Mouse (Mus musculus): ENCODE results near the gene Actn4. TPM values are rescaled to one million over a fixed set of nuclear protein-coding genes. Genes with fewer than 3 reads are reported as not detected.
A peak's percentile ranks its signal among the peaks of the same experiment; 100 is the strongest.

Gene Actn4
- 101 and 128 TPM in 2 replicates for polyA plus RNA-seq (2014; fragmentation: Nextera tagmentation; extraction: Ambion mirVana)

DNA sequence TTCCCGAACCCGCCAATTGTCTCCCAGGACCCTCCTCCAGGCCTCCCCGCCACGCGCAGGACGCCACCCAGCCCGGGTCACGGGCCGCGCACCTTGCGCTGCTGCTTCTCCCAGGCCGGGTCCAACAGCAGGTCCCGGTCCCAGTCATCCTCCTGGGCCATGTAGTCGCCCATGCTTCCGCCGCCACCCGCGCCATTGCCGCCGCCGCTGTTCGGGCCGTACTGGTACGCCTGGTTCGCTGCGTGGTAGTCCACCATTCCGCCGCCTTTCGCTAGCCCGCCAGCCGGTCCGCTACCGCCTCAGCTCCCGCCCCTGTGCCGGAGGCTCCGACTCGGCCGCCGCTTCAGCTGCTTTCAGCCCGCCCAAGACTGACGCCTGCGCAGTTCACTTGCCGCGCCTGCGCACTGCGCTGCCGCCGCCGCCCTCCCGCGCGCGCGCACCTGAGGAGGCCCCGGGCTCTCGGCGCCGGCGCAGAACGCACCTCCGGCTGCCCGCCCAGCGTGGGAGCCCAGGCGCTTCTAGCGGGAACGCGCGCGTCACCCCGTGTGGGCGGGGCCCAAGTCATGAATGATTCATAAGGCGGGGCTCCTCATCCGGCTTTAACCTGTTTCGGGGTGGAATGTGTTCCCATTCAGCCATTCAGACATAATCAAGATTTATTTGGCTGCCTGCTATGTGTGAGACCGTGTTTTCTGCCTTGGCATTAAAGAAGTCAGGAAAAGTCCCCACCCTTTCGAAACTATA is at the start of gene Actn4:
Actn4 (minus strand) TSS at position 414 of the 744 bp plus-strand sequence.
- Histone ChIP-seq H3K4me2 (ENCODE audit: low read length) (peak within 1 kb of the TSS; percentile 83), H3K9me3 (replicated peaks; ENCODE audit: control insufficient read depth, low read length) (no peaks in the 10 kb centered on the region), H3K4me1 (ENCODE audit: control insufficient read depth, insufficient read depth, low read length) (peaks cover 32% of the 10 kb centered on the region), H3K27me3 (replicated peaks; ENCODE audit: control insufficient read depth, insufficient read depth, low read length) (no peaks in the 10 kb centered on the region), H3K27ac (ENCODE audit: low read depth, low read length) (peak within 1 kb of the TSS; percentile 82), H3K4me3 (ENCODE audit: low read depth, low read length) (peak within 1 kb of the TSS; percentile 95), H3K9ac (ENCODE audit: low read length) (peak within 1 kb of the TSS; percentile 95), H3K36me3 (ENCODE audit: control insufficient read depth, insufficient read depth, low read length) (no peaks in the 10 kb centered on the region)
- ATAC-seq (peak; percentile 95), DNase-seq (ENCODE audit: low spot score) (peak; percentile 99)
- under 1% methylated on average over 76 of the region's 76 CpGs for WGBS

DNA sequence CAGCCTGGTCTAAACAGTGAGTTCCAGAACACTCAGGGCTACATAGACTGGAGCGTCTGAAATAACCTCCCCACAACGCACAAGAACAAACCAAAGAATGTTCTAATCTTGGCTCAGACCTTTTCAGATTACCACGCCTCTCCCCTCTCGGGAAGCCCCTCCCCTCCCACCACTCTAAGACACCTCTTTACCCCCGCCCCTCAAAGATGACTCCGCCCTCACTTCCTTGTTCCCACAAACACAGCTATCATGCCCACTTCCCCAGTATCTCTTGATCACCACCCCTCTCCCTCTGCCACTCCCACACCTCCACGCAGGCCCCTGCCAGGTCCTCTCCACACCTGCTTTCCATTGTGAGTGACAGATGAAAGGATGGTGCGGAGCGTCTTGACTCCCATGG is 46.6 kb upstream of the Actn4 start:
- Histone ChIP-seq H3K9me3 (replicated peaks; ENCODE audit: control insufficient read depth, low read length) (no peaks in the 10 kb centered on the region), H3K27me3 (replicated peaks; ENCODE audit: control insufficient read depth, insufficient read depth, low read length) (no peaks in the 10 kb centered on the region), H3K4me3 (ENCODE audit: low read depth, low read length) (no peak overlapping the region), H3K36me3 (ENCODE audit: control insufficient read depth, insufficient read depth, low read length) (no peaks in the 10 kb centered on the region), H3K4me2 (ENCODE audit: low read length) (no peak overlapping the region), H3K27ac (ENCODE audit: low read depth, low read length) (no peak overlapping the region), H3K4me1 (ENCODE audit: control insufficient read depth, insufficient read depth, low read length) (no peaks in the 10 kb centered on the region), H3K9ac (ENCODE audit: low read length) (no peak overlapping the region)
- DNase-seq (ENCODE audit: low spot score), result no peak
- no peak for ATAC-seq
- 78% methylated on average over 9 of the region's 9 CpGs for WGBS

DNA sequence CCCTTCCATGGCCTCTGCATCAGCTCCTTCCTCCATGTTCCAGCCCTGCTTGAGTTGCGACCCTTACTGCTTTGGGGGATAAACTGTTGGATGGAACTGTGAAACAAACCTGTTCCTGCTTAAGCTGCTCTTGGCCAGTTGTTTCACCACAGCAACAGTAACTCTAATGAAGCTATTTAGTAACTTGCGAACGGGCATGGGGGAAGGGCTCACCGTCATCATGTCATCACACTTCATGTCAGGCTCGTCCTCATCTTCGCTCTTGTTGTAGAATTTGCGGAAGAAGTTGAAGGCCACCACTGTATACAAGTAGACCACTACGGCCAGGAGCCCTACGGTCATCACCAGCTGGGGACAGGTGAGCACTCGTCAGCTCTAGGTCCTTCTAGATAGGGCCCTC is 46.0 kb upstream of the Actn4 start:
- Histone ChIP-seq H3K4me2 (ENCODE audit: low read length) (no peak overlapping the region), H3K36me3 (ENCODE audit: control insufficient read depth, insufficient read depth, low read length) (no peaks in the 10 kb centered on the region)

DNA sequence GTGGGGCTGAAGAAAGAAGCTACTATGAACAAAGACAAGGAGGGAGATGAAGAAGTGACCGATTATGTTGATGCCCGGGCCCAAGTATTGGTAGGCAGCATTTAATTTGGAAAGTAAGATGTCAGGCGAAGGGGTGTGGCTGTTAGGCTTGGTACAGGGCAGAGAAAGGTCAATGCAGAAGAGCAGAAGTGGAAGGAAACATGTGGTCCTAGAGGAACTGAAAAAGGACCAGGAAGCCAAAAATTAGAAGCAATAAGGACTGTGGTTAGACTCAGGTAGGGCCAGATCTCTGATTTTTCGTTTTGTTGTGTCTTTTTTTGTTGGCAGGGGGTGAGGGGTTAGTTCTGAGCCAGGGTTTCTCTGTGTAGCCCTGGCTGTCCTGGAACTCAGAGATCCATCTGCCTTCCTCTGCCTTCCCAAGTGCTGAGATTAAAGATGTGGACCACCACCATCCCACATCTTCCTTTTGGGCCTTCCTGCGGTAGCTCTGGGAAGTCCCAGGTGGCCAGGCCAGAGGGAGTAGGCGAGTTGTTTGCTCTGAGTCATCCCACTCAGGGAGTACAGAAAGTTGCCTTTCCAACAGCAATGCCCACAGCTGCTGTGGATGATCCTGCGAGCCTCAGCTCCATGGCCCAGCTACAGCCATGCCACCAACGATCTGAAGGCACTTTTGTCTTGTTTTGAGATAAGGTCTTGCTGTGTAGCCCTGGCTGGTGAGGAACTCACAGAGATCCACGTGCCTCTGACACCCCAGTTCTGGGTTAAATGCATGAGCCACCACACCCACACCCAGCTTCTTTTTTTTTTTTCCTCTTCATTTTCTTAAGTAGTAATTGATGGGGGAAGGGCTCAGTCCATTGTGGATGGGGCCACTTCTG is 45.3 kb upstream of the Actn4 start:
- DNase-seq (ENCODE audit: low spot score), result no peak
- no peak overlapping the region for H3K27ac ChIP-seq (ENCODE audit: low read depth, low read length)
- no peaks in the 10 kb centered on the region for H3K4me1 ChIP-seq (ENCODE audit: control insufficient read depth, insufficient read depth, low read length)
- H3K36me3 ChIP-seq (ENCODE audit: control insufficient read depth, insufficient read depth, low read length), result no peaks in the 10 kb centered on the region
- H3K9ac ChIP-seq (ENCODE audit: low read length), result no peak overlapping the region
- no peaks in the 10 kb centered on the region for H3K9me3 ChIP-seq (replicated peaks; ENCODE audit: control insufficient read depth, low read length)
- H3K4me2 ChIP-seq (ENCODE audit: low read length), result no peak overlapping the region
- 82% methylated on average over 9 of the region's 9 CpGs for WGBS
- ATAC-seq, result no peak
- H3K4me3 ChIP-seq (ENCODE audit: low read depth, low read length), result no peak overlapping the region
- no peaks in the 10 kb centered on the region for H3K27me3 ChIP-seq (replicated peaks; ENCODE audit: control insufficient read depth, insufficient read depth, low read length)

More for the DNA sequence above, 46.0 kb upstream of the Actn4 start:
- Histone ChIP-seq H3K27me3 (replicated peaks; ENCODE audit: control insufficient read depth, insufficient read depth, low read length) (no peaks in the 10 kb centered on the region), H3K4me1 (ENCODE audit: control insufficient read depth, insufficient read depth, low read length) (no peaks in the 10 kb centered on the region), H3K27ac (ENCODE audit: low read depth, low read length) (no peak overlapping the region), H3K4me3 (ENCODE audit: low read depth, low read length) (no peak overlapping the region), H3K9me3 (replicated peaks; ENCODE audit: control insufficient read depth, low read length) (no peaks in the 10 kb centered on the region), H3K9ac (ENCODE audit: low read length) (no peak overlapping the region)
- no peak for DNase-seq (ENCODE audit: low spot score)
- no peak for ATAC-seq
- 94% methylated on average over 10 of the region's 10 CpGs for WGBS

DNA sequence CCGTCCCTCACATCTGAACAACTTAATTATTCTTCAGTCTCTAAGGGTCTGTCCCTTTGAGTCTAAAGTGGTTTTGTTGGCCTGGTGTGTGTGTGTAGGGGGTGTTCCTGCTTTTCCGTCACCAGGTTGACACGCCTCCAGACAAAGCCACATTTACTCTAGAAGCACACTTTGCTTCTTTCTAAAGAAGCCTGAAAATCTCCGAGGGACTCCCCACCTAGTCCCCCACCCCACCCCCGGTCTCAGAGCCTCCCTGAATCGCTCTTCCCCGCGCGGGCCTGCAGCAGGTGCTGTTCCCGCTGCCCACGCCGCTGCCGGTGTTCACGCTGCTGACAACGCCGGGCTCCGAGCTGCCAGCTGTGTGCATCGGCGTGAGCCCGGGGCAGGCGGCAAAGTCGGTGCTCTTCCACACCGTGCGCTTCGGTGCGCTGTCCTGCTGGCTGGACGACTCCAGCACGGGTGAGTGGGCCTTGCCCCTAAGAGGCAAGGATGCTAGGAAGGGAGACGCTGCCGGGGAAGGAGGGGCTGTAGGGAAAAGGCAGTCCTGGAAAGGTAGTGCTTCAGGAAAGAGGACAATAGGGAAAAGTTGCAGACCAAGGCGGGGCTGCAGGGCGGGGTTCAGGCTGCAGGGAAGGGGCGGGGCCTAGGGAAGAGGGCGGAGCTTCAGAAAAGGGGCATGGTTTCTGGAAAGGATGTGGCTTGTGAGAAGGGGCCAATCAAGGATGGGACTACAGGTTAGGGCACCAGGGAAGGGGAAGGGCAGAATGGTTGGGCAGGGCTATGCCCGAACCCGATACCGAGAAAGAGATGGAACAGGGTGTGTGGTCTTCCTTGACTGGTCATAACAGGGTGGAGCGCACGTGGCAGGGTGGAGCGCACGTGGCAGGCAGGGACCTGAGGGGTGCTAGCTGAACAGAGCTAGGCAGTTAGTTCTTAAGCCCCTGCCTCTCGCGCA is 38.8 kb upstream of the Actn4 start:
- DNase-seq (ENCODE audit: low spot score) (peak; percentile 49), ATAC-seq (peak; percentile 70)
- Histone ChIP-seq H3K27me3 (replicated peaks; ENCODE audit: control insufficient read depth, insufficient read depth, low read length) (no peaks in the 10 kb centered on the region), H3K4me1 (ENCODE audit: control insufficient read depth, insufficient read depth, low read length) (no peaks in the 10 kb centered on the region), H3K9me3 (replicated peaks; ENCODE audit: control insufficient read depth, low read length) (no peaks in the 10 kb centered on the region), H3K36me3 (ENCODE audit: control insufficient read depth, insufficient read depth, low read length) (no peaks in the 10 kb centered on the region), H3K9ac (ENCODE audit: low read length) (peak overlapping the region; percentile 60), H3K27ac (ENCODE audit: low read depth, low read length) (no peak overlapping the region), H3K4me3 (ENCODE audit: low read depth, low read length) (peak overlapping the region; percentile 34), H3K4me2 (ENCODE audit: low read length) (peak overlapping the region; percentile 77)
- 5% methylated on average over 43 of the region's 43 CpGs for WGBS

DNA sequence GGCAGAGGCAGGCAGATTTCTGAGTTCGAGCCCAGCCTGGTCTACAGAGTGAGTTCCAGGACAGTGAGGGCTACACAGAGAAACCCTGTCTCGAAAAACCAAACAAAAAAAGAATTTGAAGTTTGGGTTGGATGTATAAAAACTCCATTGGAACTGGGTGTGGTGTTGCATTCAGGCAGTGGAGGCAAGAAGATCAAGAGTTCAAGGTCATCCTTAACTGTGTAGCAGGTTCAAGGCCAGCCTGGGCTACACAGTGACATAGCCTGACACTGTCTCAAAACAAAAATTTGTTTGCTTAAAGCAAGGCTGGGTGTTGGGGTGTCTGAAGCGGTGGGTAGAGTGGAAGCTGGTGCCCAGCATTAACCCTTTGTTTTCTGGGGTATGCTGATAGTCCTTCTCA is 31.3 kb upstream of the Actn4 start:
- DNase-seq (ENCODE audit: low spot score) (no peak), ATAC-seq (no peak)
- H3K36me3 ChIP-seq (ENCODE audit: control insufficient read depth, insufficient read depth, low read length), result no peaks in the 10 kb centered on the region
- H3K4me3 ChIP-seq (ENCODE audit: low read depth, low read length), result no peak overlapping the region
- no peak overlapping the region for H3K4me2 ChIP-seq (ENCODE audit: low read length)
- no peaks in the 10 kb centered on the region for H3K4me1 ChIP-seq (ENCODE audit: control insufficient read depth, insufficient read depth, low read length)
- H3K9ac ChIP-seq (ENCODE audit: low read length), result no peak overlapping the region
- no peak overlapping the region for H3K27ac ChIP-seq (ENCODE audit: low read depth, low read length)
- 82% methylated on average over 3 of the region's 3 CpGs for WGBS
- no peaks in the 10 kb centered on the region for H3K9me3 ChIP-seq (replicated peaks; ENCODE audit: control insufficient read depth, low read length)
- no peaks in the 10 kb centered on the region for H3K27me3 ChIP-seq (replicated peaks; ENCODE audit: control insufficient read depth, insufficient read depth, low read length)

DNA sequence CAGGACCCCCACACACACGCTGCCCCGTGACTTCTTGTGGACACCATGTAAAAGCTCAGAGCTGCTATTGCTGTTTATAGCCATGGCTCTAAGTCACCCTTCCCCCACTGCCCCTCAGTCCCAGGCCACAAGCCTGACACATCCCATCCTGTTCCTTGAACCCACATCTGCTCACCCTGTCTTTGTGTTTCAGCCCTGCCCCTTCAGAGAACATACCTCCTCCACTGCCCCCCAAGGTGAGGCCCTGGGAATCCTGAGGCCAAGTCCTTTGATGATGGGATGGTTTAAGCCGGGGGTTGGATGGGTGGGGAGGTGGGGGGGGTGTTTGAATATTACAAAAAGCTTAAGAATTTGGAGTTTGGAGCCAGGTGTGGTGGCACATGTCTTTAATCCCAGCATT is 30.9 kb upstream of the Actn4 start:
- Histone ChIP-seq H3K9ac (ENCODE audit: low read length) (no peak overlapping the region), H3K27me3 (replicated peaks; ENCODE audit: control insufficient read depth, insufficient read depth, low read length) (no peaks in the 10 kb centered on the region), H3K4me3 (ENCODE audit: low read depth, low read length) (no peak overlapping the region), H3K27ac (ENCODE audit: low read depth, low read length) (no peak overlapping the region), H3K9me3 (replicated peaks; ENCODE audit: control insufficient read depth, low read length) (no peaks in the 10 kb centered on the region), H3K36me3 (ENCODE audit: control insufficient read depth, insufficient read depth, low read length) (no peaks in the 10 kb centered on the region), H3K4me2 (ENCODE audit: low read length) (no peak overlapping the region), H3K4me1 (ENCODE audit: control insufficient read depth, insufficient read depth, low read length) (no peaks in the 10 kb centered on the region)
- DNase-seq (ENCODE audit: low spot score) (no peak), ATAC-seq (no peak)
- 87% methylated on average over 3 of the region's 3 CpGs for WGBS

DNA sequence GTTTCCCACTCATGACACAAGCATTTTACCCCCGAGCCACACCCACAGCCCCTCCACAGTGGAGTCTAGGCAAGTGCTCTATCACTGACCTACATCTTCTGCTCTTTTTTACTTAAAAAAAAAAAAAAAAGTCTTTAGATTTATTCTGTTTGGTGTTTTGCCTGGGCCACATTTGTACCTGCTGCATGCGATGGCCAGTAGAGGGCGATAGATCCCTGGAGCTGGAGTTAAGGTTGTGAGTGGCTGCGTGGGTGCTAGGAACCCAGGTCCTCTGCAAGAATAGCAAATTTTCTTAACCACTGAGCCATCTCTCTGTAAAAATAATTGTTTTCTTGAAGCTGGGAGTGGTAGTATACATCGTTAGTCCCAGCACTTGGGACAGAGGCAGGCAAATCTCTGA is 29.5 kb upstream of the Actn4 start:
- no peak overlapping the region for H3K4me2 ChIP-seq (ENCODE audit: low read length)
- WGBS, result 66% methylated on average over 5 of the region's 5 CpGs
- H3K4me3 ChIP-seq (ENCODE audit: low read depth, low read length), result no peak overlapping the region
- DNase-seq (ENCODE audit: low spot score) (no peak), ATAC-seq (no peak)
- H3K27me3 ChIP-seq (replicated peaks; ENCODE audit: control insufficient read depth, insufficient read depth, low read length), result no peaks in the 10 kb centered on the region
- no peaks in the 10 kb centered on the region for H3K9me3 ChIP-seq (replicated peaks; ENCODE audit: control insufficient read depth, low read length)
- no peak overlapping the region for H3K9ac ChIP-seq (ENCODE audit: low read length)
- no peaks in the 10 kb centered on the region for H3K36me3 ChIP-seq (ENCODE audit: control insufficient read depth, insufficient read depth, low read length)
- H3K4me1 ChIP-seq (ENCODE audit: control insufficient read depth, insufficient read depth, low read length), result no peaks in the 10 kb centered on the region
- no peak overlapping the region for H3K27ac ChIP-seq (ENCODE audit: low read depth, low read length)
